Mouse (Mus musculus) myocyte (in vitro differentiated cells): ENCODE results near the gene Znrf2. TPM values are rescaled to one million over a fixed set of nuclear protein-coding genes. Genes with fewer than 3 reads are reported as not detected.

ENCODE experiments used
- H3K27me3 ChIP-seq: one replicate; pipeline ENCODE4 v1.6.1; 2011; ENCODE audit not compliant: control insufficient read depth, insufficient read depth, insufficient read length
- H3K36me3 ChIP-seq: one replicate; pipeline ENCODE4 v1.6.1; 2011; ENCODE audit not compliant: control insufficient read depth, insufficient read depth
- H3K4me2 ChIP-seq: one replicate; pipeline ENCODE4 v1.6.1; 2011; ENCODE audit warnings: low read depth, control low read depth
- H3K4me3 ChIP-seq: one replicate; pipeline ENCODE4 v1.5.1; 2011; ENCODE audit warnings: mild to moderate bottlenecking, control low read depth, moderate library complexity
- H3K79me2 ChIP-seq: one replicate; pipeline ENCODE4 v1.6.1; 2011; ENCODE audit not compliant: control insufficient read depth, insufficient read depth
- H3ac ChIP-seq: one replicate; pipeline ENCODE4 v1.6.1; 2011; ENCODE audit not compliant: control insufficient read depth, insufficient read length
- CEBPB ChIP-seq: IDR thresholded peaks from 2 replicates; pipeline ENCODE4 v1.6.1; 2011; ENCODE audit warnings: mild to moderate bottlenecking, moderate library complexity; ENCODE audit not compliant: poor library complexity, insufficient read depth, severe bottlenecking
- E2F4 ChIP-seq: IDR thresholded peaks from one replicate; pipeline ENCODE4 v1.6.1; 2011; ENCODE audit warnings: mild to moderate bottlenecking, control low read depth, moderate library complexity; ENCODE audit not compliant: insufficient read depth
- MAX ChIP-seq: IDR thresholded peaks from one replicate; pipeline ENCODE4 v1.6.1; 2011; ENCODE audit warnings: low read depth, mild to moderate bottlenecking, control low read depth
- MYOD1 ChIP-seq, 3 experiments: IDR thresholded peaks; one replicate each; pipeline ENCODE4 v1.6.1; 2011; ENCODE audit warnings: control low read depth in 2 of 3, low read depth in 2 of 3, mild to moderate bottlenecking in 2 of 3, moderate library complexity in 1 of 3; ENCODE audit not compliant: insufficient read length in 2 of 3, control insufficient read depth in 1 of 3
- MYOG ChIP-seq, 3 experiments: IDR thresholded peaks; one replicate each; pipeline ENCODE4 v1.6.1; 2011; ENCODE audit warnings: control low read depth in 2 of 3, low read depth in 2 of 3, mild to moderate bottlenecking in 2 of 3; ENCODE audit not compliant: insufficient read length in 2 of 3, control insufficient read depth in 1 of 3, insufficient read depth in 1 of 3
- POLR2A ChIP-seq: IDR thresholded peaks from one replicate; pipeline ENCODE4 v1.6.1; 2011; ENCODE audit warnings: low read depth, mild to moderate bottlenecking, control low read depth, moderate library complexity; ENCODE audit not compliant: insufficient read length
- POLR2AphosphoS2 ChIP-seq: IDR thresholded peaks from one replicate; pipeline ENCODE4 v1.6.1; 2011; ENCODE audit warnings: low read depth, control low read depth; ENCODE audit not compliant: insufficient read length
- REST ChIP-seq: IDR thresholded peaks from one replicate; pipeline ENCODE4 v1.6.1; 2011; ENCODE audit warnings: mild to moderate bottlenecking, control low read depth, moderate library complexity; ENCODE audit not compliant: insufficient read depth, insufficient read length
- SRF ChIP-seq: IDR thresholded peaks from one replicate; pipeline ENCODE4 v1.6.1; 2011; ENCODE audit warnings: low read depth; ENCODE audit not compliant: control insufficient read depth, insufficient read length
- TCF12 ChIP-seq: IDR thresholded peaks from one replicate; pipeline ENCODE4 v1.6.1; 2011; ENCODE audit warnings: mild to moderate bottlenecking, control low read depth; ENCODE audit not compliant: poor library complexity, insufficient read depth, severe bottlenecking
- TCF3 ChIP-seq: IDR thresholded peaks from one replicate; pipeline ENCODE4 v1.6.1; 2011; ENCODE audit warnings: low read depth, control low read depth; ENCODE audit not compliant: insufficient read length
- USF1 ChIP-seq: IDR thresholded peaks from one replicate; pipeline ENCODE4 v1.6.1; 2011; ENCODE audit warnings: low read depth, mild to moderate bottlenecking, control low read depth, moderate library complexity
- polyA plus RNA-seq: library from polyadenylated mRNA; unstranded; fragments of >200 nt; fragmentation: generic; extraction: Trizol; gene quantifications from one replicate; pipeline ENCODE4 v1.2.1, GENCODE M21; 2012; ENCODE audit warnings: missing spikeins

Gene Znrf2
- polyA plus RNA-seq, 1 experiment: 5.7 TPM

GRCm38 (mm10) chr6:54940126-54940525 is 123.4 kb downstream of the Znrf2 start:
- Histone ChIP-seq H3K36me3 (no peaks in the 10 kb centered on the region), H3ac (no peak overlapping the region), H3K4me2 (no peak overlapping the region), H3K4me3 (no peak overlapping the region), H3K27me3 (no peaks in the 10 kb centered on the region), H3K79me2 (no peaks in the 10 kb centered on the region)
- no peak for TF ChIP-seq MYOG (IDR thresholded peaks at IDR 0.05; ENCODE audit: control insufficient read depth in 1 of 3, insufficient read depth in 1 of 3, insufficient read length in 2 of 3, low read depth in 2 of 3)
- TF ChIP-seq REST: no peak
- no peak for TF ChIP-seq CEBPB
- no peak for TF ChIP-seq TCF3
- TF ChIP-seq TCF12: no peak
- TF ChIP-seq POLR2A: no peak
- no peak for TF ChIP-seq MAX
- TF ChIP-seq MYOD1 (IDR thresholded peaks at IDR 0.05; ENCODE audit: control insufficient read depth in 1 of 3, insufficient read length in 2 of 3, low read depth in 2 of 3): no peak
- TF ChIP-seq POLR2AphosphoS2: no peak
- TF ChIP-seq SRF: no peak
- no peak for TF ChIP-seq USF1
- TF ChIP-seq E2F4: no peak

- no peak for TF ChIP-seq TCF12
- TF ChIP-seq TCF3: no peak
- TF ChIP-seq USF1: no peak
- no peak for TF ChIP-seq MYOD1 (IDR thresholded peaks at IDR 0.05; ENCODE audit: control insufficient read depth in 1 of 3, insufficient read length in 2 of 3, low read depth in 2 of 3)
- no peak for TF ChIP-seq E2F4
- no peak for TF ChIP-seq MAX
- TF ChIP-seq REST: no peak
- no peak for TF ChIP-seq POLR2AphosphoS2
- Histone ChIP-seq H3K27me3 (no peaks in the 10 kb centered on the region), H3K36me3 (no peaks in the 10 kb centered on the region), H3K79me2 (no peaks in the 10 kb centered on the region), H3K4me2 (no peak overlapping the region), H3ac (no peak overlapping the region), H3K4me3 (no peak overlapping the region)
Measured at GRCm38 (mm10) chr6:54941149-54941548, 124.4 kb downstream of the Znrf2 start.

Other genes starting within 250 kb of the Znrf2 start
- gene Plekha8, start 221.8 kb upstream of the Znrf2 start, polyA plus RNA-seq: 3.6 TPM
- 6.0 TPM for gene Fkbp14, start 219.6 kb upstream of the Znrf2 start, polyA plus RNA-seq
- gene Mturn, start 135.3 kb upstream of the Znrf2 start, polyA plus RNA-seq: 1.4 TPM
- gene Nod1, start 155.7 kb downstream of the Znrf2 start, polyA plus RNA-seq: 1.5 TPM
- 4.2 TPM for gene Ggct, start 176.0 kb downstream of the Znrf2 start, polyA plus RNA-seq
- gene Gars, start 221.1 kb downstream of the Znrf2 start, polyA plus RNA-seq: 459 TPM